Mouse (Mus musculus) erythroblast, adult 5-6 weeks (primary cell): ENCODE results near the gene Pdxdc1. TPM values are rescaled to one million over a fixed set of nuclear protein-coding genes. Genes with fewer than 3 reads are reported as not detected.
A peak's percentile ranks its signal among the peaks of the same experiment; 100 is the strongest.
"Not testable (repeated sequence)": the region's sequence is repeated elsewhere in the genome, so short reads cannot be mapped to it uniquely, and the experiment has no call there.

Experiments
- ATAC-seq: replicated peaks from 2 replicates; pipeline ENCODE4 v1.8.0; 2016; ENCODE audit warnings: moderate number of reproducible peaks, mild to moderate bottlenecking, moderate TSS enrichment, inconsistent platforms; ENCODE audit not compliant: poor library complexity, low FRiP score, severe bottlenecking
- total RNA-seq, 2 experiments: library from RNA; stranded (forward) in 1 of 2; stranded (reverse) in 1 of 2; fragments of 150-400 nt in 1 of 2; fragments of 200-764, 138-1000 nt in 1 of 2; gene quantifications; 2 replicates each; pipeline versions ENCODE4 v1.2.3 to v1.2.4; 2015 to 2017; ENCODE audit warnings: low replicate concordance in 2 of 2

Pdxdc1 gene
- 11.7 and 13.8 TPM in 2 replicates for total RNA-seq (2015; ENCODE audit: low replicate concordance)
- 20.0 and 21.2 TPM in 2 replicates for total RNA-seq (2017; ENCODE audit: low replicate concordance)

DNA sequence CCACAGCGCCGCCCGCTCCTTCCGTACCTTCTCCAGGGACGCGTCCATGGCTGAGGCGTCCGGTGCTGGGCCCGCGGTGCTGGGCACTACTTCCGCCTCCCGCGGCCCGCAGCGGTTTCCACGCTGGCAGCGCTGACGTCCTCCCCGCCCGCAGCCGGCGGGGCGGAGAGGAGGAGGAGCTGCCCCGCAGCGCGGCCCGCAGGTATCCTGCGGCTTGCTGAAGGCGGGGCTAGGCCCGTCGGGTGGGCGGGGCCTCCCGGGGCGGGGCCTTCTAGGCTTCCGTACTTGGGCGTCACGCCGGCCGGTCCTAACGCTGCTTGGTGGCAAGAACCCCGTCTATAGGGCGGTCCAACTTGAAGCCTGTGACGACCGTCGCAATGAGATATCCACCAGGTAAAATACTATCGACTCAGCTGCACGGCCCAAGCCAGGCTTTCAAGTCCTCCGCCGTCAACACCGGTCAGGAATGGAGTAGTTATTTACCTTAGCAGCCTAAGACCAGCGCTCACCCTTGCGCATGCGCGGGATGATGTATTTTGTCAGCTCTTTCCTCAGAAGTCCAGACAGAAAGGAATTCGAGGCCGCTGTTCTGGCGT lies at the start of gene Pdxdc1, which contains the start of gene Mpv17l:
Gene Pdxdc1 (minus strand): TSS at position 244 of the 596 bp plus-strand sequence.
Gene Mpv17l (plus strand): TSS at position 274 of the 596 bp plus-strand sequence.
- peak; percentile 91 for ATAC-seq

DNA sequence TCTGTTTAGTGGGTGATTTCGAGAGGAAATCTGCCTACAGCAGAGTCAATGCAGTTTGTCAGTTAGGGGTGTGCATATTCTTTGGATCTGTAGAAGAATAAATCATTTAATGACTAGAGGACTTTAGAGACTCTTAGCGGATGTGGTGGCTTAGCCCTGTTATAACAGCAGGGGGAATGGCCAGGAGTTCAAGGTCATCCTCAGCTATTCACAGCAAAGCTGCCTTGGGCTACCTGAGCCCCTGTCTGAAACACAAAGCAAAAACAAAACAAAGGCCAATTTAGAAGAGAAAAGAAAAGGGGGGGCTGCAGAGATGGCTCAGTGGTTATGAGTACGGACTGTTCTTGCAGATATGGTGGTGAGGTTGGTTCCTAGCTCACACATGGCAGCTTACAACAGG lies 48.3 kb upstream of the Pdxdc1 start:
- no peak for ATAC-seq

DNA sequence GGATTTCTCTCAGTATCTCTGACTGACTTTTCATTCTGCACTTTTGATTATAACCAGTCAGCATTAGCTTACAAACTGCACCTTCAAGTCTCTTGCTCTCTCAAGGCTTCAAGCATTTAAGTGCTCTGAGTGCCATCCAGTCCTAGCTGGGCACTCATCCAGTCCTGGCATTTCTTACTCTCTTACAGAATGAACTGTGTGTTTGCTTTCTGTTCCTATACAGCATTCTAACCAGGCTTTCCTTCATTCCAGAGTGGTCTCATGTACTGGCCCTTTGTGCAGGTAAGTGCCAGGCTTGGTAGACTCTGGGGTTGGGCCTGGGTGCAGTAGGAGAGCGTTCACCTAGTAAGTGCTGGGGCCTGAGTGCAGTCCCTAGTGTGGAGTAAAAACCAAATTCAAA lies 43.4 kb upstream of the Pdxdc1 start:
- no peak for ATAC-seq

DNA sequence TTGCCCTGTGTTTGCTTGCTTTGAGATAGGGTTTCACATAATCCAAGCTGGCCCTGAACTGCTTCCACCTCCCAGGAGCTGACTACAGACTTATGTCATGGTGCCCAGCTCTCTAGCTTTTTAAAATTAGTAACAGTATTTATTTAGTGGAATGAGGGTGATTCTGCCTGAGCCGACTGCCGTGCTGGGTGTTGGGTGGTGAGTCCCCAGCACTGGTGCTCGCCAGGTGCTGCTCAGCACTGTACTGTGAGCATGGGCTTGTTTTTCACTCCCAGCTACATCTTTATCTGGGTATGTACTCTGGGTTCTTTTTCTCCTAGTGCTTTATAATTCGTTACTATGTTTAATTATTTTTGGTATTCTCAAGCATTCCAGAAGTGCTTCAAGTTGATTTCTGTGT lies 42.2 kb upstream of the Pdxdc1 start:
- no peak for ATAC-seq

DNA sequence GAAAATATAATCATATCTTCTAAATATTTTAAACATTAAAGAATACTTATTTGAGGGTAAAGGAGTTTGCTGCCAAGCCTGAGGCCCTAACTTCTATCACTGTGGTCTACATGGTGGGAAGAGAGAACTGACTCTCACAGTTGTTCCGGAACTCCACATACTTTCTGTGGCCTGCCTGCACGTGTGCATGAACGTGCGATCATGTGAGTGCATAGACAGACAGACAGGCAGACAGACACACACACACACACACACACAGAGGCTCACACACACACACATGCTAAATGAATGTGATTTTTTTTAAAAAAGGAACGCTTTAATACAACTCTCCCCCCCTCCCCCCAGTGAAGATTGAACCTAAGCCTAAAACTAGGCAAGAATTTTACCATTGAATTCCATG lies 41.8 kb upstream of the Pdxdc1 start:
- ATAC-seq, result no peak

DNA sequence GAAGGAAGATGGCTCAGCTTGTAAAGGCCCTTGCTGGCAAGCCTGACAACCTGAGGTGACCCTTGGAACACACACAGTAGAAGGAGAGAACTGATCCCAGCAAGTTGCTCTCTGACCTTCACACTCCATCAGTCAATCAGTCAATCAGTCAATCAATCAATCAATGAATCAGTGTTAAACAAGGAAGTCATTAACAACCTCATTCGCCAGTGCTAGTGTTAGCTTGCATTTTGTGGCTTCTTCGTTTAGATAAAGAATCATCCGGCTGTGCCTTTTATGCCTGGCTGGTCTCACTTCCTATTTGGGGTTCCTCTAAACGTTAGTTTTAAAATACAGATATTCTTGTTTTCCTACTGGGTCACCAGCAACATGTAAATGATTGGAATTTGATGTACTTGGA lies 41.2 kb upstream of the Pdxdc1 start:
- ATAC-seq, result no peak

DNA sequence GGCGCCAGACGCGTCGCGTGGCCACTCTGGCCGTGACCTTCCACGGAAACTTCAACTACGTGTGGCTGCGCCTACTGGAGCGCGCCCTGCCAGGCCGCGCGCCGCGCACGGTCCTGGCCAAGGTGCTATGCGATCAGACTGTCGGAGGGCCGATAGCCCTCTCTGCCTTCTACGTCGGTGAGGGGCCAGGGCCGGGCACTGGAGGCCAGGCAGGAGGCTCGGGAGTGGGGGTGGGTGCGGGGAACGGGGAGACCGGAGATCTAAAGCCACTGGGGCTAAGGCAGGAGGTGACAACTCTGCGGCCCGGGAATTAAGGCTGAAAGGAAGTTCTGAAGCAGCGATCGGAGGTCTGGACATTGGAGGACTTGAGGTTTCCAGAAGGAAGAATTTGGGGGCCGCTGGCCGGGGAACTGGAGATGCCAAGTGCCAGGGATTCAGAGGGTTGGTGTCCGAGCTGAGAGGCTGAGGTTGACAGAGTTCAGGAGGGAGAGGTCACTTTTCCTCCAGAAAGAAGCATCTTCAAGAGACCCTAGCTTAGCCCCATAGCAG lies 38.0 kb upstream of the Pdxdc1 start:
- no peak for ATAC-seq

DNA sequence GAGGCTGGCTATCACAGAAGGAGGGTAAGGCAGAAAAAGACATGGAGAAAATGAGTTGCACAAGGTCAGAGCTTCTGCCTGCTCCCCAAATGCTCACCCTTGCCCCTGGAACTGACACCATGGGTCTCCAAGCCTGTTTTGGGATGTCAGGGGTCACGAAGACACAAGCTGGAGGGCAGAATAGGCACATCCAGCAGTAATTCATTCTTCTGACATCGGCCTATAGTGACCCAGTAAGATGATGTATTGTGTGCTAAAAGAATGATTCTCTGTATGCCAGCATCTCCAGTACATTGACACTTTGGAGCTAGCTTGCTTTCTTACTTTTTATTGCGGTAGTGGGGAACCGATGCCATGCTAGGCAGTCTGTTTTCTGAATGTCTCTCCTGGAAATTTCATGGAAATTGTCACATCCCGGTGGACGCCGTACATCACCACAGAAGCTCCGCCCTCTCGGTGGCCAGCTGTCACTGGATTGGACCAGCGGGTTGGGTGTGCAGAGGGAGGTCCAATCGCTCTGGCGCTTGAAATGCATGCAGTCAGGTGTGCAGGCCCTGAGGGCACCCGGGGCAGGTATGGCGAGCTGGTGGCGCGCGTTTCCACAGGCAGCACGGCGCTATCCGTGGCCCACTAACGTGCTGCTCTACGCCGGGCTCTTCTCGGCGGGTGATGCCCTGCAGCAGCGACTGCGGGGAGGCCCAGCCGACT lies 37.4 kb upstream of the Pdxdc1 start:
- ATAC-seq, result no peak

DNA sequence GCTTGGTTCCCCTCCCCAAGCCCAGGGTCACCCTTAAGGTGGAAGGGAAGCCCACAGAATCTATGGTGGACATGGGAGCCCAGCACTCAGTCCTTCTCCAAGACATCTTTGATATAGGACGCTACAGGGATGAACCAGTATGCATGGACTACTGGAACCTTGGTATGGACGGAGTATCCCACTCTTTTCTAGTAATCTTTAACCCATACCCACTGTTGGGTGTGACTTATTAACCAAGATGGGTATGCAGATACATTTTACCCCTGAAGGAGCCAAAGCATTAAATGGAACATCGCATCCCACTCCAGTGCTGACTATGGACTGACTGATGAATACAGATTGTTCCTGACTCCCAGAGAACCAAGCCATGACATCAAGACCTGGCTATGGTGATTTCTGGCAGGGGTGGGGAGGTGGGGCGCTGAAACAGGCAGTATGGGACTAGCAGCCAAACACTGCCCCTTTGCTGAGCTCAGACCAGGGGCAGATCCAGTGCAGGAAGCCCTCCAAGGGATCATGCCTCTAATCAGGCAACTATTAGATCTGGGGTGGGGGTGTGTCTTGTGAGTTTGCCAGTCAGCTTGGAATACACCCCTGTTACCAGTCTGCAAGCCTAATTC lies 24.6 kb upstream of the Pdxdc1 start:
- no peak for ATAC-seq

DNA sequence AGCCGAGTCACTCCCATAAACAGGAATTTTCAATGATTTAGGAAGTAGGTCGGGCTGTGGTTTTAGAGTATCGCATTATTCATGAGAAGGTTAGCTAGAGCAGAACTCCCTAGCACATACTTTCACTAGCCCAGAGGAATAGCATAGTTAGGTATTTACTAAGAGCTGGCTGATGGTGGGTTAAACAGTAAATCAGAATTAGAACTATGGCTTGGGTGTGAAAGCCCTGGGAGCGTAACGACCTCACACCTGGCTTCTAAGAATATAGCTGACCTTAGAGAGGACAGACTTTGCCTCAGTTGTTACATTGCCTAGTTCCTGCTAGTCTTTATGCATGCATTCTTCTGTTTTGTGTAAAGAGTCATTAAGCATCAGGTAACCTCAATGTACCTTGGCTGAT lies 20.0 kb upstream of the Pdxdc1 start:
- not testable (repeated sequence) for ATAC-seq

DNA sequence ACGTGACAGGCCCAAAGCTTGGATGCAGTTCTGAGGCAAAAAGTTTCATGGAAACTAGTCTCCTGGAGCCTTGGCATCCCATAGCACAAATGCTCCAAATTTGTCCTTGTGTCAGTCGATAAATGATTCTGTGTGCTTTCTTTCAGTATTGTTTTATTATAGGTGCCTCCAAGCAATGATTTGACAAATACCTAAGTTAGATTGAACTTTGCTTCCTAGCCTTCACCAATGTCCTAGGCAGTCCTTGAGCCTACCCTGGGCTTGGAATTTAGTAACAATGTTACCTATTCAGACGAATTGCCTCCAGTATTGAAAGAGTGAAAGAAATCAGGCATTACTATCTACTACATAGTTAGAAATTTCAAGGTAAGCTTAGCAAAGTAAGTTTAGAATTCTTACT lies 19.6 kb upstream of the Pdxdc1 start:
- not testable (repeated sequence) for ATAC-seq

DNA sequence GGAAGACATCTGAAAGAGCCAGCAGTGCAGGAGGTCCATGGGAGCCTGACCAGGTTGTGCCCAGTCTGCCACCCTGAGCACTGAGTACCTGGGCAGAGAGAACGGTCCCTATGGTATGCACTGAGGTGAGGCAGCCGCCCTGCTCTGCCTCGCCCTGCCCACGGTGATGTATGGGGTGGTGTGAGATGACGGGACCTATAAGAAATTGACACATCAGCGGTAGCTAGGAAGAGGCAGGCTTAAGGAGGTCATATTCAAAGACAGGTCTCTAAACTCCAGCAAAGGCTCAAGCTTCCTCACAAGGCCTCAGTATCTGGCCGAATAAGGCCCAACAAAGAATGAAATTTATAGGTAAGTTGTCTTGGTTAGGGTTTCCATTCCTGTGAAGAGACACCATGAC lies 18.9 kb upstream of the Pdxdc1 start:
- ATAC-seq, result no peak

DNA sequence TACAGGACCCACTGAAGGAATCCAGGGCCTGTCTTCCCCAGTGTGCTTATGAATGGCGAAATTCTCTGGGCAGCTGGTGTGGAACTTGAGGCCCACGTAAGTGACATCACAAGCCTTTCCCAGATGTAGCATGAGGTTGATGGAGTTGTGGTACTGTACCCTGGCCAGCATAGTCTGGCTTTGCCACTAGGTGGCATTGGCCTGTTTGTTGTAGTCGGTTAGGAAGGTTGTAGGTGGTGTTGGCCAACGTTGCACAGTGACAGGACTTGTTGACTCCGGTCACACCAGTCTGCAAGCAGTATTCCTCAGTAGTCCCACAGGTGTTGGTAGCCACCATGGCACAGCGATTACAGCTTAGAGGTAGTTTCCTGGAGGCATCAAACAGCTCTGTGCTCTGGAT lies 18.1 kb upstream of the Pdxdc1 start:
- ATAC-seq, result no peak

DNA sequence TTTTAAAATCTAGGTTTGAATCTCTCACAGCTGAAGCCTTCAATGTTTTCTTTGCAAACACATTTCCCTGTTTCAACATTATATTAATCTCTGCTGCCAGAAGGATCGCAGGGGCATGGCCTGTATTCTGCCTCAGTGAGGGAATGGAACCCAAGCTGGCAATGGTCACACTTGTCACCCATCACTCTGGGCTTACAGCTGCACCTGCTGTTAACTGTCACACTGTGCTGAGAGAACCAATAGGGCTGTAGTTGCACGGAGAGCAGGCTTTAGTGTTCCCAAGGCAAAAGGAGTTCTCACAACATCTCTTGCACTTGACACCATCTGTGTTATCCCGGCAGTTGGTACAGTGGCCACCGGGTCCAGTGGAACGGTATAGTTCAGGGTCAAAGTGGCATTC lies 17.2 kb upstream of the Pdxdc1 start:
- ATAC-seq, result no peak

DNA sequence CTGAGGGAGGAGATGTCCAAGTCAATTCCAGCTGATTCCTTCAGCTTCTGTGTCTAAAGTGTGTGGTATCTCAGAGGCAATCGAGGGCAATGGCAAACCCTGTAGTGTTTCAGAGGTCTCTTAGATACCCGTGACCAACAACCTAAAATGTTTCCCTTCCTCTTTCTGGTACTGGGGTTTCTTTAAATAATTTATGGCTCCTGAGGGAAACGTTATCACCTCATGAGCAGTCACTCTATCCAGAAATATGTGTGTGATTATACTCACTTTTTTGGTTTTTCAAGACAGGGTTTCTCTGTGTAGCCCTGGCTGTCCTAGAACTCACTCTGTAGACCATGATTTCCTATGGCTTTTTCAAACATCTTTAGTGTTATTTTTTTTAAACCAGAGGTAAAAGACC lies 4.4 kb upstream of the Pdxdc1 start:
- no peak for ATAC-seq

DNA sequence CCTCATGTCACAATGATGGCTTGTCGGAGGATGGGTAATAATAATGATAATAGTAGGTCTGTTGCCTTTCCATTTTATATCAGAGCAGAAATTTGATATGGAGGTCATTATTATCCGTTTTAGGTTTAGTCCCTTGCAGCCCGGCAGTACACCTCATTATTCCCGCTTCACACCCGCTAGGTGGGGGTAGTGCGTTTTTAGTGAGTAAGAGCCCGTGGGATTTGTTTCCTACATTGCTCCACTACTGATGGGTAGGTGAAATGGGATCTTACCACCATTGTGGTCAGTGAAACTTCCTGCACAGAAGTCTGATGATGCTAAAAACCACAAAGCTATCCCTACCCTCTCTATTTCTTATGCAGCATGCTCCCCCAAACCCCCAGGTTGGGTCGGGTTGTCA lies 557 bp upstream of the Pdxdc1 start:
- peak; percentile 77 for ATAC-seq

DNA sequence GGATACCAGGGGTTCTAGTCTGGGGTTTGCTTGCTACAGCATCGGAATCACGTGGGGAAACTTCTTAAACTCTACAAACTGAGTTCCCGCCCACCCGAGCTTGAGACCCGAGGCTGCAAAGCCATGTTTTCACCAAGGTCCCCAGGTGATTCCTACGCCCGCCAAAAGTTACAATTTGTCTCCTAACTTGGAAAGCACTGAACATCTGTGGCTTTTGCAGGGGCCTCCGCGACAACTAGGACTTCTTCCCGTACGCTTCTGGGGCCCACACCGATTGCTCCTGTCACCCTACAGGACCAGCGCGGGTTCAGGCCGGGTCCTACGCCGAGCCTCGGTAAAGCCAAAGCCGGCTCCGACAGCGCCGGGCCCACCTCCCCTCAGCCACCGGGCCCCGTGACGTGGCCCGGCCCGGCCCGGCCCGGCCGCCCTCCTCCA lies 517 bp downstream of the Pdxdc1 start:
- peak; percentile 20 for ATAC-seq

DNA sequence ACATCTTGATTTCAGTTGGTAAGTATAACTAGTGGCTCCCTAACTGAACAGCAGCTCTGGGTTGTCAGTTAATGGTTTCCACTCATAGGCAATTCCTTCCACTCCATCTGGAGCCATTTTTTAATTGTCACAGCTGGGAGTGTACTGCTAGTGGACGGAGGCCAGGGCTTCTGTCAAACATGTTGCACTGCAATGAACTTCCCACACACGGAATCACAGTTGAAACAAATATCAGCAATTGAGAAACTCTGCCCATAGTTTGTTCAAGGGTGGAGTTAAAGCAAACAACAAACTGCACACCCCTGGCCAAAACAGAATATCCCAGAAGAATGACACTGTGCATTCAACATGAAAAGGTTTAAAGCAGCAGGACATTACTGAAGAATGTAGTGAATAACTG lies 4.0 kb downstream of the Pdxdc1 start:
- ATAC-seq, result no peak

DNA sequence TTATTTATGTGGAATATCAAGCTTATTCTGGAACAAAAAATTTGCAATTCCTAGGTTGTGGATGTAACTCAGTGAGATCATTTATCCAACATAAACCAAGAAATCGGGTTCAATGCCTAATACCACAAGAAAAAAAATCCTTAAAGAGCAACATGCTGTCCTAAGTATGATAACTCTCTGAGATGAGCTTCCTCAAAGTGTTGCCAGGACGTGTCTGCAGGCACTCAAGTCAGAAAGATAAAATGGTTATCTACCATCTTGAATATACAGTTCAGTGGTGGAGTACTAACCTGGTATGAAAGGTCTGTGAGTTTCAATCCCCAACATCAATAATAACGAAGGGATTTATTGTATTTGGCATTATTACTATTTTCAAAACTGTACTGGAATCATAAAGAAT lies 6.6 kb downstream of the Pdxdc1 start:
- no peak for ATAC-seq

DNA sequence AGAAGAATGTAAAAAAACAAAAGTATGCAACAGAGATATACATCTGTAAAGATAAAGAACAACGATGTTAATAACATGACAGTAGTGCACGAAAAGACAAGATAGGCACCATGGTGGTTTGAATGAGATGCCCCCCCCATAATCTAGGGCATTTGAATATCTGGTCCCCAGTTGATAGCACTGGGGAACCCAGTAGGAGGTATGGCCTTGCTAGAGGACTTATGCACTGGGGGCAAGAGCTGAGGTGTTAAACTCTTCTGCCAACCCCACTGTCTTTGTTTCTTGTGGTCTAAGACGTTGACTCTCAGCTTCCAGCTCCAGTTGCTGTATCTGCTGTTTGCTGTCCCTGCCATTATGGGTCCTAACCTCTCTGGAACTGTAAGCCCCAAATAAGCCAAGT lies 7.2 kb downstream of the Pdxdc1 start:
- ATAC-seq, result no peak

DNA sequence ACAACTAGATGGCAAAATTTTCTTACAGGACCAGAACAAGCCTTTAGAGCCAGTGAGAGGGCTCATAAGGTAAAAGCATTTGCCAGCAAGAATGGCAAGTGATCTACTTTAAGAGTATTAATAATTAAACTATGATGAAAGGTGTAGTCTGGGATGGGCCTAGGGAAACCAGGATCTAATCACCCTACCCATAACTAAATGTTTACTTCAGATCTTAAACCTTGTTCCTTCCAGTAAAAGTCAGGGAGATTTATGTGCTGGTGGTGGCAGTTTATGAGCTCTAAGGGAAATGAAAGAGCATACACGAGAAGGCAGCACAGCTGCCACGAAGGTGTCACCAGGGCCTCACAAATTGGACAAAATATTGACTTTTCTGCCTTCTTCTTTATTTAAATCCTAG lies 8.8 kb downstream of the Pdxdc1 start:
- no peak for ATAC-seq
